Mouse (Mus musculus): ENCODE results near the gene Ncbp3.

The Ncbp3 gene

DNA sequence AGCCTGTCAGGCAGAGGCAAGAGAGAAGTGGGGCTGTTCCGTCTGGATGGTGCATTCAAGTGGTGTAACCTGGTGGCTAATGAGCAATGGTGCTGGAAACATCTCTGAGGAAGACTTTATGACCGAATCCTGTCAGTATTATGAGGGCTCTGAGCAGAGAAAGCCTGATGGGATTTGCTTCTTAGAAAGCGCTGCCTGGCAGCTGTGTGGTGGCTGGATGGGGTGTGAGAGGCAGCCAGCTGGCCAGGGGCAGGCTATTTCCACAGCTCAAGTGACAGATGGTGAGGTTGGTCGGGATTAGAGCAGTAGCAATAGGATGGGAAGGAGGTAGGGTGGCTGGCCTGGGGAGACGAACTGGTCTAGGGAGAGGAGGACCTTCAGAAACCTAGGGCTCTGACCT, 16.0 kb upstream of the Ncbp3 start:
- DNase-seq, result peak in 1 of 2 experiments; percentile 36

DNA sequence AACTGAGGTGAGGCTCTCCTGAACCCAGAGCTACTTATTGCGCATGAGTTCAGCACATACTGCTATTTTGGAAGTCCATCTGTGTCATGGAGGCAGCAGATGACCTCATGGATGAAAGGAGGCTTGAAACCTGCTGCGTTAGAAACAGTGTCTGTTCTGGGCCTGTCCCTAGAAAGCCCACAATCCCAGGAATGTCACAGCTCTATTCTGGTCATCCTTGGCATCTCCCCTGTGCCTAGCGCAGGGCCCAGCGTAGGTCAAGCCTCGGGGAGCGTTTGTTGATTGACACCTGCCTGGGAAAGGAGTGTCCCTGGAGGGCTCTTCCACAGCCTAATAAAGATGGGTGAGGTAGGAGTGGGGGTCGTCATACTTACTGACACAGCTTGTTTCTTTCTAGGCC, 11.5 kb upstream of the Ncbp3 start:
- no peak for DNase-seq

DNA sequence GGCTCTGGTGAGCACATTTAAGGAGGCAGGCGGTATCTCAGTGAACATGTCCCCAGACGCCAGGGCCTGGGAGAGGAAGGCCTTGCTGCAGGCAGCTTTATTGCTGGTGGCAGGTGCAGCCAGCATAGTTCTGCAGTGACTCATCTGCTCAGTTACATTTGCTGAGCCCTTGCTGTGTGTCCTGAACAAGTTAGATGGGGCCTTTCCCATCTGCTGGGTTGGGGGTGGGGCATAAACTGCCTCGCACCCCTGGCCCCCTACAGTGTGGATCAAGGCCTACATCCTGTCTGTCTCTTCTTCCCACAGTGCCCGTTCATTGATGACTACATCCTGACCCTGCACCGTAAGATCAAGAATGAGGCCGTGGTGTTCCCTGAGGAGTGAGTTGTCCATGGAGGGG, 10.7 kb upstream of the Ncbp3 start:
- no peak for DNase-seq

- DNase-seq, result no peak
Measured at GRCm38 (mm10) chr11:73037691-73038090, 9.9 kb upstream of the Ncbp3 start.

- peak; percentile 76 to 83 for DNase-seq
Measured at GRCm38 (mm10) chr11:73039102-73039799, 8.3 kb upstream of the Ncbp3 start.

DNA sequence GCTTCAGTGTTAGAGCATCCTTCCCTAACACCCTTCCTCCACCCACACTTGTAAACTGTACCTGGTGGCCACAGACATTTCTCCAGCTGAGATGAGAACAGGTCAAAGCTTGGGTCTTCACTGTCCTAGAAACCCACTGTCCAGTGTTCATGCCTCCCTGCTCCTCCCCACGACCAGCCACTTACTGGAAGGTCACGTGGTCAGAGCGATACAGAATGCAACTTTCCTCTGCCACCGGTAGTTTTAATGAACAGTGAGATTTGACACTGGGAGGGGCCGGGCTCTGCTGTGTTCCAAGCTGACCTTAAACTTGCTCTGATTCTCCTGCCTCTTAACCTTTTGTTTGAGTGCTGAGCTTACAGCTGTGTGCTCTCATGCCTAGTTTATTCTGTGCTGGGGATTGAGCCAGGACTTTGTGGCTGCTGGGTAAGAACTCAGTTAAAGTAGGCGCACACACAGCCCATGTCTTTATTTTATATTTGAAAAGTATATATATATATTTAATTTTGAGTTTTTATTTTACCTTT, 3.3 kb upstream of the Ncbp3 start:
- DNase-seq, result no peak

DNA sequence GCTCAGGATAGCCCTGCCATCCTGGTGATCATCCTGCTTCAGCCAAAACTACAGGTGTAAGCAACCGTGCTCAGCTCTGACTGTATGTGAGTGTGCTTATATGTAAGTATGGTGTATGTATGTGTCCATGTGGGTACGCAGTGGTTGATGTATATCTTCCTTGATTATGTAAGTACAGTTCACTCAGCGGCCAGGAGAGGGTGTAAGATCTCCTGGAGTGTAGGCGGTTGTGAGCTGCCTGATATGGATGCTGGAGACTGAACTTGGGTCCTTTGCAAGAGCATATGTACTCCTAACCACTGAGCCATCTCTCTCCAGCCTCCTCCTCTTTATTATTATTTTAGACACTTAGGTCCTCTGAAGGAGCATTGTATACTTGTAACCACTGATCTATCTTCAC, 2.8 kb upstream of the Ncbp3 start:
- no peak for DNase-seq

- DNase-seq, result peak in 1 of 2 experiments; percentile 22
Measured at GRCm38 (mm10) chr11:73048030-73048876, 670 bp downstream of the Ncbp3 start.

GRCm38 (mm10) chr11:73049335-73049734, 1.8 kb downstream of the Ncbp3 start:
- peak; percentile 88 to 91 for DNase-seq

- DNase-seq, result no peak
Measured at GRCm38 (mm10) chr11:73052795-73053194, 5.2 kb downstream of the Ncbp3 start.

DNA sequence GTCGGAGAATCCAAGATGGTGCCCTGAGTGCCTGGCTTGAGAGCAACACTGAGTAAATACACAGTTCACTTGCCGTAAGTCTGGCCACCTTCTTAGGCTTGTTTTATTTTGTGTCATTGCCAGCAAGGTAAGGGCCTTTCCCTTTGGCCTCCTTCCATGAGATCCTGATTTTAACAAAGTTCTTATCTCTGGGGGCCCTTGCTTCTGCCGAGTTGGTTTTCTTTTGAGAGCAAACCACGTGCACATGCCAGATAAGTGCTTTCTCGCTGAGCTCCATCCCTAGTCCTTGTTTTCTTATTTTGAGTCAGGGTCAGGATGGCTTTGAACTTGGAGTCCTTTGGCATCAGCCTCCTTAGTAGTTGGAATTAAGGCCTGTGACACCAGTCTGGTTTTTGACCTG, 10.1 kb downstream of the Ncbp3 start:
- no peak for DNase-seq

GRCm38 (mm10) chr11:73059630-73060029, 12.0 kb downstream of the Ncbp3 start:
- no peak for DNase-seq

DNA sequence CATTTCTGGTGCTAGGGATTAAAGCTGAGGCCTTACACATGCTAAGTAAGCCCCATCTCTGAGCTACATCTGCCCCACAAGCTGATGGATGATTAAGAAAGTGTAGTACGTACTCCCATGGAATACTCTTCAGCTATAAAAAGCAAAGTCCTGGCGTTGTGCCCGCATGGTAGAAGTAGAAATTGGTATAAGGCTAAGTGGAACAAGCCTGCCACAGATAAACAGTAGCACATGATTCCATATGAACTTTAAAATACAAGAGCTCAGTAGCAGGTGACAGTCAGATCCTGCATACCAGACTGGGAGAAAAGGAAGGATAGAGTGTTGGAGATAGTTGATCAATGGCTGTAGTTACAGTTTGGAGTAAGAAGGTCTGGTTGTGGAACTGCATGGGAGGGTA, 13.8 kb downstream of the Ncbp3 start:
- no peak for DNase-seq

GRCm38 (mm10) chr11:73071839-73072238, 24.3 kb downstream of the Ncbp3 start:
- DNase-seq, result peak; percentile 58 to 73

DNA sequence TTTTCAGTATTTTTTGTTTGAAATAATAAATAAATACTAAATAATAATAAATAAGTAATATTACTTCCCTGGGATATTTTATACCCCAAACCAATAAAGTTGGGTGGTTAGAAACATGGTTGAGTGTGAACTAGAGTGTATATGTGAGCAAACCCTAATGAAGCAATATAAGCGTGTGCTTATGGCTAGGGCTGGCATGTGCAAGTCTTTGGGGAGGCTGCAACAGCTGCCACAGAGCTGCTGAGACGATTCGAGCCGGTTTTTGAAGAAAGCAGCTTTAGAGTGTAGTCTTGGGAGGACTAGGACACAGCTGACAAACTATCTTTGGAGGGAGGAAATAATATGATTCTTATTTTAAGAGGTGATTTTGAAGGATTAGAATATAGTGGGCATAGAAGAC, 28.7 kb downstream of the Ncbp3 start:
- DNase-seq, result no peak

DNA sequence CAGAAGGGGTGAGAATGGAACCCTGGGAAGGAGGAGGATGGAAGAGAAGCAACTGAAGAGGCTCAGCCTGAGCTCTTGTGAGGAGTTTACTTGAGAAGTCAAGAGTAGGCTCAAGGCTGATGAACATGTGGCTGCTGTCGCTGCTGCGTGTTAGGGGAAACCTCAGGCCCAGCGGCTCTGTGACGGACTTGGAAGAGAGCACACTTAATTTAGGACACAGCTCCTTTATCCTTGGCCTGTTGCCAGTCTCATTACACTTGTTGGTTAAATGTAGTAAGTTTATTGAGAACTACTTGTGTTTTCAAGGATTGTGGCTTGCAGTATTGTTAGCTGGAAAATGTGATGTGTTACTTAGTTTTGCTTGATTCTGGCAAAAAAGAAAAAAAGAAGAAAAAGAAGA, 29.1 kb downstream of the Ncbp3 start:
- DNase-seq, result no peak

GRCm38 (mm10) chr11:73077211-73077720, 29.7 kb downstream of the Ncbp3 start:
- DNase-seq, result no peak

DNA sequence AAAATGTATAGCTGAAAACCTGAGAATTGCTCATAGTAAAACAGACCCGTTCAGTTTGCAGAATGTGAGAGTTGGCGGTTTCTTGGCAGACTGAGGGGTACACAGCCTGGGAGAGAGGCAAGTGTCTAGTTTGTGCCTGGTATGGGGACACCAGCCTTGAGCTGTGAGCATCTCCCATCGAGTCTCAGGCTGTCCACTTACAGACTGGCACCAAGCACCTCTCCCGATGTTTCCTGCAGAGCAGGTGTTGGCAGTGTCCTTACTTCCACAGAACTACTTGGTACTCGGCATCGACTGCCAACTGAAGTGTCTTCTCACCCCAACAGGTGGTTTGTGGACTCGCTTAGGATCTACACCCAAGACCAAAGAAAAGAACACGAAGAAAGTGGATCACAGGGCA, 31.0 kb downstream of the Ncbp3 start:
- DNase-seq, result no peak

DNA sequence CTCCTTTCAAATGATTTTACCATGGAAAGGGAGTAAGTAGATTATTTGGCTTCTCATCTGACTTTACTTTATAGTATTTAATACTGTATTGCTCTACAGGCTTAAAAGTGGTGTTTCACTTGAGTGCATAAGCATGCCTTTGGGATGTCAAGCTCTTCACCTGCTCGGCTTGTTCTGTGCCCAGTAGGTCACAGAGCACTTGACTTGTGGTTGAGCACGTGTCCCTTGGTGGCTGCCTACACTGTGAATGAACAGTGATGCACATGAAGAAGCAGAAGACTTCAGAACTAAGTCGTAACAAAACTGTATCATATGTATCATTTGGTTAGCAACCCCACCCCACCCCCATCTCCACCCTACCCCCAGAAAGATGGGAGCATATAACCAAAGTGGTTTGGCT, 32.7 kb downstream of the Ncbp3 start:
- DNase-seq, result no peak

- DNase-seq, result no peak
Measured at GRCm38 (mm10) chr11:73084303-73084702, 36.7 kb downstream of the Ncbp3 start.

DNA sequence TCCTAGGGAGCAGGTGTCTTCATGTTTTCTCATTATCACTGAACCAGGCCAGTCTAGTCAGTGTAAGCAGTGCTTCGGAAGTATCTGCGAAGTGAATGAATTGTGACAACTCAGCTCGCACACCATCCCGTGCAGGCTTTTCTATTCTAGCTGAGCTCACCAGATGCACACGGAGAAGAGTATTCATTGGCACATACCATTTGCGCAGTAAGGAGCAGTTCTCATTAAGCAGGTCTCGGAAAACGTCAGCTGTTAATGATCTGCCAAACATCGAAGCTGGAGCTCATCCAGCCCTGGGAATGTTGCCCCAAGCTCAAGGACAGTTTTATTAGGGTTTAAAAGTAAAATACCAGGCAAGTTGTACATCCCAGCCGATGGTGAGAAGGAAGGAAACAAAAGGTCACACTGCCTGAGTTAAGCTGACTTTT, 37.2 kb downstream of the Ncbp3 start:
- DNase-seq, result peak; percentile 28 to 30

GRCm38 (mm10) chr11:73085391-73085790, 37.8 kb downstream of the Ncbp3 start:
- no peak for DNase-seq

GRCm38 (mm10) chr11:73087700-73088480, 40.3 kb downstream of the Ncbp3 start:
- DNase-seq, result no peak
